Mouse (Mus musculus) cortical plate, adult 2 months (tissue): ENCODE measurements around the gene Iqch.

ENCODE experiments used
- CTCF ChIP-seq: fragments of 200-500 bp; IDR thresholded peaks from 2 replicates; pipeline ENCODE4 v1.5.1; 2011; ENCODE audit warnings: mild to moderate bottlenecking, control low read depth, low read length; ENCODE audit not compliant: insufficient read depth; ENCODE audit errors: extremely low read depth
- POLR2A ChIP-seq: fragments of 200-500 bp; IDR thresholded peaks from 2 replicates; pipeline ENCODE4 v1.6.1; 2011; ENCODE audit warnings: mild to moderate bottlenecking, low read length, control low read depth; ENCODE audit not compliant: insufficient read depth; ENCODE audit errors: extremely low read depth

GRCm38 (mm10) chr9:63541301-63541700 lies 61.0 kb downstream of the Iqch start:
- TF ChIP-seq CTCF (no peak), POLR2A (no peak)
